Mouse (Mus musculus) large intestine, adult 2 months (tissue): ENCODE data around the gene Prap1. TPM values are rescaled to one million over a fixed set of nuclear protein-coding genes. Genes with fewer than 3 reads are reported as not detected.

Experiments
- DNase-seq: peaks from one replicate; pipeline ENCODE4 v3.0.0-alpha.2; 2012; ENCODE audit warnings: low read depth, low spot score
- WGBS: fragments of 180-500 bp; shearing (Covaris S2); methylation state at CpG from one replicate; pipeline ENCODE4 v1.1.7; 2018; 5-methylcytosine and 5-hydroxymethylcytosine counted together
- polyA plus RNA-seq: library from polyadenylated mRNA; depleted of rRNA; stranded (reverse); fragments of >200 nt; gene quantifications from 2 replicates; pipeline ENCODE4 v1.2.3, GENCODE M21; 2012

The Prap1 gene
- polyA plus RNA-seq, 1 experiment, result 873 TPM

DNA sequence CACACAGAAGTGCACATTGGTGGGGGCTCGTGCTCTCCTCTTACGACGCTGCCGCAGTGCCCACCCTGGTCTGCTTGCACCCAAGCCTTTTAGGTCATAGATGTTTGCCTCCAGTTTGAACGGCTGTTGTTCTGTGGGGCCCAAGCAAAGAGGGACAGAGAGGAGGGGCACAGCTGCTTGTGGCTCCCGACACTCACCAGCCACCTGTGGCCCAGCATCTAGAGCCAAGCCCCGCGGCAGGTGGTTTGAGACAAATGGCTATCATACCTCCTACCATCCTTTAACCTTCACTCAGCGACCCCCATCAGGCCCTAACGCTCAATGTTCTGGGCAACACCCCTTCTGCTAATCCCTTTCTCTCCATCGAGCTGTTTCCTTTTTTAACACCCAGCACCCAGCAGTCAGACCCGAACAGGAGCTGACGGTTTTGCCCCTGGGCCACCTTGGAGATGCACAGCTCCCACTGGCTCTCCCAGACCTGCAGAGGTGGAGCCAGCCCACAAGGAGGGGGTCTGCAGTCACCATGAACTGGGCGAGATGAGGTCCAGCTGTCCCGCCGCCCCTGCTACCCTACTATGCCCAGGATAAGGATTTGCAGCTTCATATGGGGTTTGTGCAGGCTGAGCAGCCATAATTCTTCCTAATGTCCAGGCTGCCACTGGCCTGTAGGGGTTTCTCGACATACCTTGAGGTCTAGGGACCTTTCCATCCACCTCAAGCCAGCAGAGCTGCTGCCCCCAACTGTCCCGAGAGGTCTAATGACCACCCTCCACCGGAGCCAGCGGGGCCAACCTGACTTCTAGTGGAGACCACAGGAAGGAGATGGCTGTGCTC, 11.6 kb upstream of the Prap1 start:
- DNase-seq, result no peak
- 28% methylated on average over 20 of the region's 20 CpGs for WGBS

DNA sequence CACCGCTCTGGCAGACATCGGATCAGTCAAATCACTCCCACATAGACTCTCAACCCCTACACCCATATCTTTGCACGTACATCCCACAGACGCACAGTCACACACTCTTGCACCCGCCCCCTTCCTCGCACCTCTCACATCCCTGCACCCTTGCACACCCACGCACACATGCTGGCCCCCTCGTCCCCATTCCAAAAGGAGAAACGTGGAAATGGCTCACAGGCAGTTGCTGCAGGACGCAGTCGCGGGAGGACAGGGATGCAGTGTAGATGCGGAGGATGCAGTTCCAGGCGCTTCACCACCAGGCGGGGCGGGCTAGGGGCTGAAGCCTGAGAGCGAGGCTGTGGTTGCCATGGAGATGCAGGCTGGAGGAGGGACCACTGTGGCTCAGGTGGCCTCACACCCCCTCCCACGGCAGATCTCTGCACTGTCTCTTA, 10.9 kb upstream of the Prap1 start, which contains the start of gene Caly:
Gene Caly, minus strand, starts transcription at position 307 of the 437 bp plus-strand sequence.
- 12% methylated on average over 18 of the region's 18 CpGs for WGBS
- DNase-seq, result no peak

DNA sequence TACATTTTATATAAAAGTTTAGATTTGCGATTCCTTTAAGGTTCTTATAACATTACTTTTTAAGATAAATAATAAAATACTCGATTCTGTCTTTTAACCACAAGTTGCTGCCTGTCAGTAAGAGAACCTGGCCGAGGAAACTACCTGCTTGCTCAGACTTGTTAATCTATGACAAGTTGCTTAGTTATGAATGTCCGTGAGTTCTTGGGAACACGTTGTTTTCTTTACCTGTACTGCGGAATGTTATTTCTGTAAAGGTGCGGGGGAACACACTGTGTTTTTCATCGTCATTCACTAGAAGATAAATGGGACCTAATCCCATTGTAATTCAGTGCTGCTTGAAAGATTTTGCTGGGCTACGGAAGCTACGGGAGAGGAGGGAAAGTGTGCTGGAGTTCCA, 2.6 kb upstream of the Prap1 start:
- no peak for DNase-seq
- WGBS, result 73% methylated on average over 10 of the region's 10 CpGs

DNA sequence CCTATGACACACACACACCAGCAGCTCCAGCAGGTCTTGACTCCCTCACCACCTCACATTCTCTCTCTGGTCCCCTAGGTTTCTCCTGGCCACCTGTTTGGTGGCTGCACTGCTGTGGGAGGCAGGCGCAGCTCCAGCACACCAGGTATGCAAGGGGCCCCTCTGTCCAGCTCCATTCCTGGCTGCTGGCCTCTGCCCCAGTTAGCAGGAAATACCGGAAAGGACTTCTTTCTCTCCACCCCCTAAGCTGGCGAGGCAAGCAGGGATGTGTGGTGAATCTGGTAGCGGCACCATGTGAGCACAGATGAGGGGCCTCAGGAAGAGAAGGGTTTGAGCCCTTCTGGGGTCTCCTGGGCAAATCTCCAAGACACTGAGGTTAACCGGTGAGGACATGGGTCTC, 1.8 kb downstream of the Prap1 start:
- no peak for DNase-seq
- 48% methylated on average over 5 of the region's 5 CpGs for WGBS

DNA sequence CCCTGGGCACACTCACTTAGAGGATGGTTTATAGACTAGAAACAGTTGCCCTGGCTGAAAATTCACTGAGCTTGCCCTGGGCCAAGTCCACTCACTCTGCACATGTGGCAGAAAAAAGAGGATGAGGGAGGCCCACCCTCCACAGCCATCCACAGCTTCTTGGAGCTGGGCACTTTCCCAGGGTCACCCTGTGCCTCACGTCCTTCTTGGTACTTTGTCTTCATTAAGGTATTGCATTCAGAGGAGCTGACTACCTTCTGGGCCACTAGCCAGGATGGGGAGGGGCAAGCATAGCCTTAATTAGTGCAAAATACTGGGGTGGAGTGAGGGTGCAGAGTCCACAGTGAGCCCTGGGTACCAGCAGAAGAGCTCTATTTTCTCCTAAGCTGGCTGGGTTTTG, 2.4 kb downstream of the Prap1 start:
- DNase-seq, result no peak
- WGBS, result 14% methylated on average over 1 of the region's 1 CpGs

DNA sequence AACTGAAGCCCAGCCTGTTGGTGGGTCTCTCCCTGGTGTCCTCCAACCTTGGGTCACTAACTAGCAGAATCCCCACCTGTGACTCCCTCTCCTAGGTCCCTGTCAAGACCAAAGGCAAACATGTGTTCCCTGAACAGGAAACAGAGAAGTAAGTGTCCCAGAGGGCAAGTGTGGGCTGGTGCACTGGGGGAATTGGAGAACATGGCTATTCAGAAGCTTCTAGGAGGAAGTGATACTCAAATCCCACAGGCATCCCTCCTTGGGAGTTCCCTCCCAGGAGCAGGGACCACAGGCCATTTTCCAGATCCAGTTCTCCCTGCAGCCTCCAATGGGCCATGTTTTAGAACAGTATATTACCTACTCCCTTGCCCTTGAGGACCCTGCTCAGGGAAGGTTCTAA, 2.9 kb downstream of the Prap1 start:
- no peak for DNase-seq

DNA sequence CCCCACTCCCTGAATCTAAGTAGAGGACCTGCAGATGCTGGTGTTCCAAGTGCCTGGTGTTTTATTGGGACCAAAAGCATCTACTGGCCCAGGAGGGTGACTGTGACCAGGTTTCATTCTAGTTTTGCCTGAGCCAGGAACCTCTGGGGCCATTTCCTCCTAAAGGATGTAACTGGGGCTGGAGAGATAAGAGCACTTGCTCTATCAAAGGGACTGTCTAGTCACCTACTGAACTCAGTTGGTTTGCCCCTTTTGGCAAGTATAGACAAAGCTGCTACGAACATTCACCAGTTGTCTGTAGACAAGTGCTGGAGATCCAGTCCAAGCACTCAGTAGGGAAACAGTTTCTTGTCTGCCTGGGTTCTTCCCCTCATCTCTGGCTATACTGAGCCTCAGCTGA, 5.3 kb downstream of the Prap1 start:
- DNase-seq, result no peak
- whole genome bisulfite sequencing, result 100% methylated on average over 1 of the region's 1 CpGs

DNA sequence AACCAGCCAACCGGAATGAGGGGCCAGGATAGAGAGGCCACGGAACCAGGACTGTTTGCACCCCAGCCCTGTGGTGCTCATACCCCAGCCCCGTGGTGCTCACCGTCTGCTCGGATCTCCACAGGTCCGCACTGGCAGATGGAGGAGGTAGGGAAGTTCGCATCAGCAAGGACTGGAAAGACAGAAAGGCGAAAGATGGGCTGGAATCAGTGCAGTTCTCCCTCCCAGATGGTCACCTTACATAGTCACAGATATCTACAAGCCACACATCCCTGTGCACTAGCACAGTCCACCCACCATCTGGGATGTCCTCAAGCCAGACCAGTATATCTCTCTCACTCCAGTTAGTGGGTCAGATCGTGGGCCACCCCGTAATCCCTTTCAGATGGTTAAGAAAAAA, 8.3 kb downstream of the Prap1 start:
- 71% methylated on average over 10 of the region's 10 CpGs for WGBS
- DNase-seq, result no peak

DNA sequence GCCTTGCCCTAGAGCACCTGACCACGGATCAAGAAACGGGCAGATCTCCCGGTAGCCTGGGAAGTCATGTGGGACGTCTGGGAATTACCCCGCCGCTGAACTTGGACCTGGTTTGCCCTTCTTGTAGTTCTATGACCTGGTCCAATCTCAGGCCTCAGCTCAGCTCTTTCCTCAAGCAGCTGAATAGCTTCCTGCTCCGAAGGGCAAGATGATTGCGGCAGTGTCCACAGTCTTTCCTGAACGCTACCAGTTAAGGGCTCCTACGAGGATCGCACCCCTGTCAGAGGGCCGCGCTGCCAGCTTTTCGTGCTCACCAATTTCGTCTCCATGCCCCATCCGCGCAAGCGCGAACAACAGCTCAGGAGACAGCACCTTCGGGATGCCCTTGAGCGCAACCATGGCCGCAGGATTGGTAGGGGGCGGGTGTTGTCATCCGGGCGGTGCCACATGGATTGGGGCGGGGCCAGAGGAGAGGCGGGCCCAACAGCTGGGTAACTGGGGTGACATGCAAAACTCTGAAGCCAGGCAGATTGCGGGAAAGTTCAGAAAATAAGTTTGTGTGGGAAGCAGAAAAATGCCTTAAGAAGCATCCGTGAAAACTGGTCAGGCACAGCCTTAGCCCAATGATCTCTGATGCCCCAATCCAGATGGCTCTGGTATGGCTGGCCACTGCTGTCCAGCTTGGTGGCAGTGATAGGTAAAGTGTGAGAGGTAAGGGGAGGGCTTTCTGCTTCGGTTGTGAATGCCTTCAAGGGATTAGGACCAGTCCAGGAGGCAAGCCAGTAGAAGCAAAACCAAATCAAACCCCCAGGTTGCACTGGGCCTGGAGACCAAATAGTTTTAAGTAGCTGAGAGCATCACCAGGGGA, 9.0 kb downstream of the Prap1 start, which contains the start of gene Fuom:
Gene Fuom, minus strand, starts transcription at position 449 of the 868 bp plus-strand sequence.
- no peak for DNase-seq
- 1% methylated on average over 30 of the region's 30 CpGs for WGBS

DNA sequence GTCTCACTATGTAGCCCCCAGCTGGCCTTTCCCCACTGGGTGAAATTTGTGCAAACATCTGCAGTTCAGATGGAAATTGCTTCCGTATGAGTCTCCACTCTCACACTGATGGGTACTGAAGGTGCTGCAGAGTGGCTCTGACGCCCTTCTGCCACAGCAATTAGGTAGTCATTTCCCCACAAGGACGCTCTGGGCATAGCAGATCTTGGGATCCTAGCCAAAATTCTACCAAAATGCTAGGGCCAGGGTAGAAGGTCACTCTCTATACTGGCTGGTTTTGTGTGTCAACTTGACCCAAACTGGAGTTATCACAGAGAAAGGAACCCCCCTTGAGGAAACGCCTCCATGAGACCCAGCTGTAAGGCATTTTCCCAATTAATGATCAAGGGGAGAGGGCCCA, 10.8 kb downstream of the Prap1 start:
- 78% methylated on average over 4 of the region's 4 CpGs for WGBS
- no peak for DNase-seq

DNA sequence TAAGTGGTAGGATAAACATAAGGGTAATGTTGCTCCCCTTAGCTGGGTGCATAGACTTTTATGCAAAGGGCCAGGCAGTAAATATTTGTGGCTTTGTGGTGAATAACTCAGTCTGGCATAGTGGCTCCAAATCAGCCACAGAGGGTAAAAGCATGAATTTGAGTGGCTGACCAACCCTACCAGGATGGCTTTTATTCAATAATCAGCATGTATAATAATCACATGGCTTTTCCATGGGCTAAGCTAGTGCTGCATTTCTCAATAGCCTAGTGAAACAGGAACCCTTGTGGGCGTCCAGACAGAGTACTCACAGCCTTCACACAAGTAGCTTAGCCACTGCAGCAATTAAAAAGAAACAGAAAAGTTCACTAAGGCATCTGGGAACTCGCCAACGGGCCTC, 18.7 kb downstream of the Prap1 start:
- WGBS, result 73% methylated on average over 3 of the region's 3 CpGs
- DNase-seq, result no peak

DNA sequence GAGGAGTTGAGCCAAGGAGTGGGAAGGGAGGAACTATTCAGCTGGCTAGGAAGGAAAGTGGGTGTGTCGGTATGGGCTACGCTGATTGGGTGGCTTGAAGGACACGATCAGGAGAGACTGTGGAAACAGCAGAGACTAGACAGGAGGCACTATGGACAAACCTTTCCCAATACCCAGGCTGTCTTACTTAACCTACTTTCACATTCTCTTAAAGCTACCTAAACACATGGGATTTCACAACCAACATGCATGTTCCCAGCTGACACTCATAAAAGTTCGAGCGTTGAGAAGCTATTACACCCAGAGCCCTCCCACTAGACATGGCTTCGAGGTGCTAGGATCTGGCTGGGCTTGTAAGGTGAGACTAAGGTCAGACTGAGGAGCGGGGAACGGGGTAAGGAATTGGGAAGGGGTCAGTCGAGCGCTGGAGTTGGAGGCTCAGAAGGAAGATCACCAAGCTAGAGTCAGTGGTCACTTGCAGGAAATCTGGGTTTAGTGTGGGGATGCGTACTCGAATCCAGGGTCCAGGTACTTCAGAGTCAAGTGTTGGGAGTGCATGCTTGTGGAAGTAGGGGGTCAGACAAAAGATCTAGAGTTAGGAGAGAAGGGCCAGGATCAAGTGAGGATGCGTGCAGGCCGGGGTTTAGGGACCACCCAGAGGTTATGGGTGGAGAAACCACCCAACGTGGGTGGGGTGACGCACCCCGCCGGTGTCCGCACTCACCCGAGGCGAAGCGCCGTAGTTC, 22.6 kb downstream of the Prap1 start, which contains the start of gene Paox:
Gene Paox, plus strand, starts transcription at position 217 of the 746 bp plus-strand sequence.
- peak; percentile 85 for DNase-seq

DNA sequence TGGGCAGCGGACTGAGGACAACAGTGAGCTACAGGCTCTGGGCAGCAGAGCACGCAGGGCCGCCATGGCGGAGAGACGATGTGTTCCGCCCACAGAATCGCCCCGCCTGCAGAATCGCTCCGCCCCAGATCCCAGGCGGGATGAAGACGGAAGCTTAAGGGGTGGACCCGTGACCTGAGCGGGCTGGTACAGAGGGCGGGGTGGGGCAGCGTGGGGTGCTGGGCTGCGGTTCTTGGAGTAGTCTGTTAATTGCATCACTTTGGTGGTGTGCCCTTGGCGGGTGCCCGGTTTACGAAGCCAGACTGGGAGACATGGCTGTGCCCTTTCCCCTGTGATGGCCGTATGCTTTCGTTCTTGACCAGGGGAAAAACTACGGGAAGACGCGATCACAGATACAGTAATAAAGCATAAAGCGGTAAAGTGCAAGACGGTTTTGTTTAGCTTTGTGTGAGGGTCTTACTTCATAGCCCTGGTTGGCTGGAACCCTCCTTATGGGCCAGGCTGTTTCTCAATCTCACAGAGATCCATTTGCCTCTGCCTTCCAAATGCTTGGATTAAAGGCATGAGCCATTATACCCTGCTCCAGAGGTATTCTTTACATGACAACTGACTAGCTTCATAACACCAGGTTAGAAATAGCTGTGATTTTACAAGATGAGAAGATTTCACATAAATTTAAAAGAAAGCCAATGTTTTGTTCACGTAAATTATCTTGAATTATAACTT, 23.3 kb downstream of the Prap1 start, which contains the start of gene Echs1:
Gene Echs1, minus strand, starts transcription at position 148 of the 726 bp plus-strand sequence.
- WGBS, result 3% methylated on average over 28 of the region's 28 CpGs
- DNase-seq, result peak; percentile 81

More for the DNA sequence above, 22.6 kb downstream of the Prap1 start, which contains the start of gene Paox:
- WGBS, result under 1% methylated on average over 23 of the region's 23 CpGs

DNA sequence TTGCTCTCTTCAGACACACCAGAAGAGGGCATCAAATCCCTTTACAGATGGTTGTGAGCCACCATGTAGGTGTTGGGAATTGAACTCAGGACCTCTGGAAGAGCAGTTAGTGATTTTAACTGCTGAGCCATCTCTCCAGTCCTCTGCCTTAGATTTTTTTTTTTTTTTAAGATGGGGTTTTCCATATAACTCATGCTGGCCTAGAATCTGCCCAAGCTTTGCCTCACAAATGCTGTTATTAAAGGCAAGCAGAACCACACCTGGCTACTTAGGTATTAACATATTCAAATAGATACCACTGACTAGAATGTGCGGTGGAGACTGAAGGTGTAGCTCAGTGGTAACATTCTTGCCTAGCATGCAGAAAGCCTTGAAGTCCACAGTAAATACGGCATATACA, 27.3 kb downstream of the Prap1 start:
- WGBS, result 92% methylated on average over 2 of the region's 2 CpGs

DNA sequence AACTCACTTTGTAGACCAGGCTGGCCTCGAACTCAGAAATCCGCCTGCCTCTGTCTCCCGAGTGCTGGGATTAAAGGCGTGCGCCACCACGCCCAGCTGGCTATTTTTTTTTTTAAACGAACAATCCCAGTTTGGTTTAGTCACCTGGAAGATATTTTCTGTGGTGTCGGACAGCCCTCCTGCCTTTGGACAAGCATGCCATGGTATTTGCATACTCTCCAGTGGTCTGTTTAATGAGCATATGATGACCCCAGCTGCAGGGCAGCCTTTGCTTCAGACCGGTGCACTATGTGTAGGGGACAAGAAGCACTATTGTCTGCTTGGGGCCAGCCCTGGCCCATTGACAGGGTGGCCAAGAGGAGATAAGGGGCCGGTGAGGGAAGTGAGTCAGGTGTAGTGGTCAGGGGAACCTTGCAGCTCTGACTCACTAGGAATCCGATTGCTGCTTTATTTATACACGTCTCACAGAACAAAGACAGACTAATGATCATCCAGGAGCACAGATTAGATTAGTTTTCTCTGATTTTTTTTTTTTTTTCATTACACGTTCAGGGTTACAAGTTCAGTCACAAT, 28.2 kb downstream of the Prap1 start:
- no peak for DNase-seq
- WGBS, result 80% methylated on average over 13 of the region's 13 CpGs

More for the DNA sequence above, 27.3 kb downstream of the Prap1 start:
- no peak for DNase-seq

DNA sequence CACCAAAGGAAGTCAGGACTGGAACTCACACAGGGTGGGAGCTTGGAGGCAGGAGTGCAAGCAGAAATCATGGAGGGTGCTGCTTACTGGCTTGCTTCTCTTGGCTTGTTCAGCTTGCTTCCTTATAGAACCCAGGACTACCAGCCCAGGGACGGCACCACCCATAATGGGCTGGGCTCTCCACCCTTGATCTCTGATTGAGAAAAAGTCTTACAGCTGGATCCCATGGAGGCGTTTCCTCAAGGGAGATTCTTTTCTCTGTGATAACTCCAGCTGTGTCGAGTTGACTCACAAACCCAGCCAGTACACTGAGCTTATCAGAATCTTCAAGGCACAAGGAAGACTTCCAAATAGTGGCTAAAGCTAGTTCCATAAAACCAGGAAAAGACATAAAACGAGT, 29.6 kb downstream of the Prap1 start:
- WGBS, result 20% methylated on average over 4 of the region's 4 CpGs
- peak; percentile 51 for DNase-seq

DNA sequence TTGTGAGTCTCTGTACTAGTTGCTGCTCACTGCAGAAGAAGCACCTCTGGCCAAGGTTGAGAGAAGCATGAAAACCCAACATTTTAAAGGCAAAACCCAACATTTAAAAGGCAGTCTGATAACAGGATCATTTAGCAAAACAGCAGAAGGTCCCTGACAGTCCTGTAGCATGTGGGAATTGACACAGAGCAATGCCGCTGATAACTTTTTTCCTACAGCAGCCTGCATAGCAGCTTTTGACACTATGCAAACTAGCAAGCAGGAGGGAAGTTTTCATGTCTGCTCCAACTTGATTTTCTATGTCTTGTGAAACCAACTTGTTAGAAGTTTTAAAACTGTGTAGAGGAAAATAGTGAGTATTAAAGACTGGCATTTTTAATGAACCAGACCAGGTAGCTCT, 31.2 kb downstream of the Prap1 start:
- no peak for DNase-seq
- WGBS, result 98% methylated on average over 1 of the region's 1 CpGs

DNA sequence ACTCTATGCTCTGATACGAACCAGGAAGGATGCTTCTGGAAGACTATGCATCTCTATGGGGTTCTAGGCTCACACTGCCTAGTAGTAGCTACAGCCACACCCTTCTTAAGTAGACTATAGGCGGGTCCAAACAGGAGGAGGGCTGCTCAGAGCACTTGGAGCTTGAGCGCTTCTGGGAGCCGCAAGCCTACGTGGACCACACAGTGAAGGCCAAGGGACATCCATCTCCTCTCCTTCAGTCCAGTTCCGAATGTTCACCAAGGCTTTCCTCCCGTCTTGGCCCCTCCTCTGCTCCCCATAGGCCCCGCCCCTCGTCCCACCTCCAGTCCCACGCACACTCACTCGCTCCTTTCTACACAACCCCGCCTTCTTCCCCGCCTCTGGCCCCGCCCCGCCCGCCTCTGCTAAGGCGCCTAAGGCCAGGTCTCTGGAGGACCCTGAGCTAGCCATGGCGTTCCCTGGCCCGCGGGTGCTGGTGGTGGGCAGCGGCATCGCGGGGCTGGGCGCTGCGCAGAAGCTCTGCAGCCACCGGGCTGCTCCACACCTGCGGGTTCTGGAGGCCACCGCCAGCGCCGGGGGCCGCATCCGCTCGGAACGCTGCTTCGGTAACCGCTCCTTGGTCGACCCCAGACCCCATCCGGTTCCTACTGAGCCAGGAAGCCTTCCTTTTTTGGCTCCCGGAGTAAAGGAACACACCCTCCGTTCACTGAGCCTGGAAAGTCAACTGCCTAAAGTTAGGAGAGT, 32.3 kb downstream of the Prap1 start:
- 1% methylated on average over 40 of the region's 40 CpGs for WGBS
- DNase-seq, result peak; percentile 70
